Mouse (Mus musculus): Measurements from ENCODE around the gene Cers6. TPM values are rescaled to one million over a fixed set of nuclear protein-coding genes. Genes with fewer than 3 reads are reported as not detected.

The Cers6 gene
- polyA plus RNA-seq (2012; rRNA removed): 34.5 and 39.6 TPM in 2 replicates

DNA sequence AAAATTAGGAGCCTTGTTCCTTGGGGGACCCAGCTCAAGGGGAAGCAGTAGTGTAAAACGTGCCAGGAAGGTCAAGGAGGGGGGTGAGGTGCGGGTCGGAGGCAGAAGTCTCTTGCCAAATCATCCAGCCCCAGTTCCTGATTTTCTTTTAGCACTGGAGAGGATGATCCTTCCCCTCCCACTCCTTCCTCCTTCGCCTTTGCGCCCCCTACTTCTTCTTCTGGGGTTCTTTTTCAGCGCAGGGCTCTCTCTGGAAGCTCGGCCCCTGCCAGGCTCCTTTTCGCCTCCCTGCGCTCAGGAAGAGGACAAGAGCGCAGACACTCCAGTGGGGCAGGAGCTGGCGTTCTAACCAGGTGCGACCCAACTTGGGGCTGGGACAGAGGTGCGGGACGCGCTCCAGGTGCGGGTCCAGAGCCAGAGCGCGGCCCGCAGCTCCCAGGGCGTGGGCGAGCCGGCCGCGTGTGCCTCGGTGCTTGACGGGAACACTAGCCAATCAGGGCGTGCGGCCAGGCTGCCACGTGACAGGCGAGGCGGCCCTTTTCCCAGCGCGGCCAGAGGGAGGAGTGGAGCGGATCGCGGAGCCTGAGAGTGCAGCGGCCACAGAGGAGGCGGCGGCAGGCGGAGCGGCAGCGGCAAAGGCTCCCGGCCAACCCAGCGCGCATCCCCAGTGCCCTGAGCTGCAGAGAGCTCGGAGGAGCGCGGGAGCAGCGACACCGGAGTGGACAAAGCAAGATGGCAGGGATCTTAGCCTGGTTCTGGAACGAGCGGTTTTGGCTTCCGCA lies at the start of gene Cers6:
Cers6 (plus strand) TSS at position 538 of the 782 bp plus-strand sequence.

DNA sequence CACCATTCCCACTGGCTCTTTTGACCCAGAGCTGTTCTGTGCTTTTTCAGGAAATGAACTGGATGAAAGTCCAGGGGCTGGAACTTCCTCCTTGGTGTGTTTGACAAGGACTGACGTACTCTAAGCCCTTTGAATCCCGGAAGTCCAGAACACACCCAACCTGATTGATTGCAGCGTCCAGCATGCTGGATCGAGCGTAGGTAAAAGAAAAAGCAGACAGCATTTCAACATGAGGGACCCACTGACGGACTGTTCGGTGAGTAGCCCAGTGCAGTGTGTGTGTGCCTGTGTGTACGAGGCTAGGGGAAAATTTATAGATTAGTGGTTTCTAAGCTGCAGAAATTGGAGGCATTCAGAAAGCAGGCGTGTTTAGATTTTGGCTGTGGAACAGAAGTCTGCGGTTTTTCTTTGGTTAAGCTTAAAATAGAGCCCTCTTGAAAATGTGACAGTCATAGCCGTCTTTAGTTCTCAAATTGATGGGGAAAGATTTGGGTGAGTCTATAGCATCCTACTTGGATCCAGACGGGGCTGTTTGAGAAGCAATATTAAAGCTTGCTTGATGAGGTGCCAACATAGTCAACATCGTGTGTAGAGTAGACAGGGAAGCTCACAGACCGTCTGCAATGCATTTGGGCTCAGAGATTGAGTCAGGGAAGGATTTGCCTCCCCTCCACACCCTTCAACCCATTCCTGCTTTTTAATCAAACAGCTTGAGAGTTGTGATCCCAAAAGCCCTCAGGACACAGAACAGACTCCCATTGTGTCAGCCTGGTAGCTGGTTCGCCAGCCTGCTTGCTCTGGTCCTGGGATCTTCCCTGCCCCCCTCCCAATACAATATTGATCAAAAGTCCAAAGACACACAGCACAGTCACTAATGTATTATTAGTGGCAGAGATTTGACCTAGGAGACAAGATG lies 274.7 kb downstream of the Cers6 start, which contains the start of gene Nostrin:
Nostrin (plus strand) TSS at position 140 of the 916 bp plus-strand sequence.

Other genes with a start within 250 kb of the Cers6 start
- gene 4932414N04Rik, start 205.0 kb upstream of the Cers6 start, polyA plus RNA-seq (2012; rRNA removed): not detected in 2 replicates